Mouse (Mus musculus) left cerebral cortex, postnatal 10 days (tissue): ENCODE measurements around the gene Gm4756. TPM values are rescaled to one million over a fixed set of nuclear protein-coding genes. Genes with fewer than 3 reads are reported as not detected.
A peak's percentile ranks its signal among the peaks of the same experiment; 100 is the strongest.

Source experiments
- DNase-seq, 2 experiments: peaks; one replicate each; pipeline ENCODE4 v3.0.0; 2021 to 2022; ENCODE audit warnings: low spot score in 2 of 2, mixed read lengths in 1 of 2; ENCODE audit errors: extremely low spot score in 1 of 2
- intact Hi-C: fragments of 180-260 bp; cut with DNase I; formaldehyde crosslinking; loops from one replicate; pipeline ENCODE4 v1.15.1; 2025
- total RNA-seq, 2 experiments: library from RNA; stranded (reverse); gene quantifications; 2 replicates each; pipeline ENCODE4 v1.2.3; 2021

The Gm4756 gene
- total RNA-seq, 2 experiments from 2014 or later = not detected

- peak; percentile 90 to 97 for DNase-seq
- intact Hi-C loops = no loop called here
These were observed 113.4 kb downstream of the Gm4756 start, which contains the start of gene Pcnx4 for GRCm38 (mm10) chr12:72536021-72536597. TSS of gene Pcnx4 (plus strand) at chr12:72536383.

GRCm38 (mm10) chr12:72535599-72535998 is 113.9 kb downstream of the Gm4756 start:
- intact Hi-C loops = no loop called here
- peak in 1 of 2 experiments; percentile 46 for DNase-seq

- intact Hi-C loops = no loop called here
These were observed 115.5 kb downstream of the Gm4756 start for GRCm38 (mm10) chr12:72533986-72534385.

GRCm38 (mm10) chr12:72532303-72532702 is 117.2 kb downstream of the Gm4756 start:
- DNase-seq = no peak
- intact Hi-C loops = no loop called here

More at GRCm38 (mm10) chr12:72533986-72534385, 115.5 kb downstream of the Gm4756 start:
- no peak for DNase-seq

Other genes starting within 250 kb of the Gm4756 start
- 1,000 to 10,000 TPM; 1,828 to 1,865 TPM for gene Rtn1, start 240.6 kb downstream of the Gm4756 start, total RNA-seq
- 1 to 10 TPM; 1.9 to 2.4 TPM for gene Lrrc9, start 207.8 kb downstream of the Gm4756 start, total RNA-seq
- gene Pcnx4, start 113.3 kb downstream of the Gm4756 start, total RNA-seq = 10 to 100 TPM; 32.3 to 33.3 TPM
- 10 to 100 TPM; 22.9 to 30.4 TPM for gene Dhrs7, start 15.2 kb upstream of the Gm4756 start, total RNA-seq
- gene Ppm1a, start 107.8 kb upstream of the Gm4756 start, total RNA-seq = 100 to 1,000 TPM; 265 TPM